Mouse (Mus musculus) spleen, postnatal 14 days (tissue): ENCODE data around the gene Mmp27.

Source experiments
- DNase-seq, 2 experiments: peaks; one replicate each; pipeline ENCODE4 v3.0.0; 2021 to 2022; ENCODE audit warnings: low spot score in 2 of 2

The Mmp27 gene

DNA sequence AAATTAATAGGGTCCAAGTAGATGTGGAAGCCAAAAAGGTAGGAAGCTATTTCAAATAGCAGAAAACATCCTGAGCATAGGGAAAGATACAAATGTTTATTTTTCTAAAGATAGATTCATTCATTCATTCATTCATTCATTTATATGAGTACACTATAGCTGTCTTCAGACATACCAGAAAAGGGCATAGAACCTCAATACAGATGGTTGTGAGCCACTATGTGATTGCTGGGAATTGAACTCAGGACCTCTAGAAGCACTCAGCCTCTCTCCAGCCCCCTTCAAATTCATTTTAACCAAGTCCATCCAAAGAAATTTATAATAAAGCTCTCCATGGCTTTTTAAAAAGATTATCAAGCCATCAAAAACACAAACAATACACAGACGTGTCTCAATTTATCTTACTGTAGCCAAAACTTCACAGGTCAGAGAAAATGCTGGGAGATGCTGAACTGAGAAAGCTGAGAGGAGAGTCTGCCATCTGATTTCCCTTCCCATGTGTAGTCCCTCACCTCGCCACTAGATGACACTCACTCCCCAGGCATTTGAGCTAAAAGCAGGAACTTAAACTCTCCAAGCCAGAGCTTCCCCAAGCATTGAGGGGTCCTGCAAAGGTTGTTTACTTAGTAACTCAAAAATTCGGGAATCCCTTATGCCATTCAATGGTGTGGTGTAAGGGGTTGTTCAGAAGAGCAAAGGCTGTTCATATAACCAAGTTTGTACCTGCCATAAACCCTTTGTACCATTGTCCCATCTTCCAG lies 32.0 kb downstream of the Mmp27 start:
- peak; percentile 20 to 59 for DNase-seq

DNA sequence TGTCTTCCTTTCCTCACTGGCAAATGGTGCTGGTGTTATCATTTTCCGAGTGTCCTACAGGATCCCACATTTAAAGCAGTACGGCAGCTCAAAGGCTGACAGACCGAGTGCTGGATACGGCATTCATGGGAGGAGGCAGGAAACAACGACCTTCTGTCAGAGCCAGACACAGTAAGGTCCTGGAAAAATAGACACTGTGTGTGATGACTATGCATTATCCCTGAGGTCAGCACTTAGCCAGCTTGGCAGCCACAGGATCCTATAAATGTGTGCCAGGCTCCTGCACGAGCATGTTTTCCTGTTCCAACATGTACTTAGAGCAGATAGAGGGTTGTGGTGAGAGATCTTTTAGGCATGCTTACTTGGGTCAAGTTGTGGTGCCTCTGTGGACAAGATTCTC lies 32.8 kb downstream of the Mmp27 start:
- no peak for DNase-seq

DNA sequence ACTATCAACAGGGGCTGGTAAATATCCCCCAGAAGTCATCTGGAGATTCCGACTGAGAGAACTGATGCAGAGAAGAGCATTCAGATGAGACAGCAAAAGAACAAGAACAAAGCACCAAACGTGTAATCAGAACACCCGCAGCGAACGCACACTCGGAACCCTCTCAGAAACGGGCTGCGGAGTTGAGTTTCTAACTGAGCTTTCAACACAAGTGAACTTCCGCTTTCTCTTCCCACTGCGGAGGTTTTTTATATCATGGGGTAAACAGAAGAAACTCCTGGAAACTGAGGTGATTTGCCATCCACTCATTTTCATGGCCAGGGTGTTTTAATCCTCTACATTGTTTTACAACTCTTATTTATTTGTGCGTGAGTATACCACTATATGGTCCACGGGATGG lies 34.4 kb downstream of the Mmp27 start:
- DNase-seq, result no peak

DNA sequence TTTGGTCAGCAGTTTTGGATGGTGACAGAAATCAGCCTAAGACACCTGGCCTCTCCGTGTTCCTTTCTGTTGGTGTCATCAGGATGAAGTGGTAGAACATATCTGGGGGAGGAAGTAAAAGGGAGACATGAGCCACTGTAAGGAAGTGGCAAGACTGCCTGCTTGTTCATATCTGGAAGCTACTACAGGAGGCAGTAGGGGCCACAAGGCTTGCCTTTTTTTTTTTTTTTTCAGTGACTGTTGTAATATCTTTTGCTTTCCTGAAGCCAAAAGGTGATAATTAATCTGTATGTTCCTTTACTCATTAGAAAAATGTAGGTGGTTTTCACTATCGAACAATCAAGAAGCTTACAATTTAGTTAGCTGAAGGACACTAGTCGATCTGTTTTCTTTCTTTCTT lies 51.4 kb downstream of the Mmp27 start:
- DNase-seq, result no peak

DNA sequence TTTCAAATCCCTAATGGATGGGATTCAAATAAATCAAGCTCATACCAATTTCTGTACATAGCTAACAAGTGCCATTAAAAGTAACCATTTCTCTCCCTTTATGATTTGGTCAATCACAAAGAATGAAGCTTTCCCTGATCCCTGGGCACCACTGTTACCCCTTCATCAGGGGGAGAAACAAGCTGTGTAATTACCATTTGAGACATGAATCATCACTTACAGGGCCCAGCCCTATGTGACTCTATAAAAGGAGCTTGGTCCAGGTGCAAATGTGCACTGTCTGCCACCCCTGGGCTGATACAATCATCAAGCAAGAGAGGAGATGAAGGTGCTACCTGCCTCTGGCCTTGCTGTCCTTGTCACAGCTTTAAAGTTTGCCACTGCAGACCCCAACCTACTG lies 56.7 kb downstream of the Mmp27 start, which contains the start of gene Mmp20:
Gene Mmp20, plus strand, starts transcription at position 301 of the 400 bp plus-strand sequence.
- no peak for DNase-seq
